Mouse (Mus musculus): ENCODE results near the gene Tmem209.

DNA sequence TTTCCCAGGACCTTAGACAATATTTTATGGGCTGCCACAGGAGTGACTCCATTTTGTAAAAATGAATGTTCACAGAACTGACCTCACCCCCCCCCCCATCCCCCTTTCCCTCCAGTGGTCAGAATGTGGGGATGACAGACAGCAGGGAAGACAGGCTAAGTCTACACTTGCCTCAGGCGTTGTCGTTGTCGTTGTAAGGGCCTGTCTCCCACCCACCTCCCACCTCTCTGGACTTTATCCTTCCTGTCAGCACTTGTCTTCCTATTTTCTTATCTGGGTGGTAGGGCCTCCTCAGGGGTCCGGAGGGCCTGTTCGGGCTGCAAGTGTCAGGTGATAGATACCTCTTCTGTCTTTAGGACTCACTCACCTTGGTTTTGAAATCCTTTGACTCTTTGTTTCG, 32.7 kb upstream of the Tmem209 start:
- TF ChIP-seq CTCF (IDR thresholded peaks at IDR 0.05; ENCODE audit: insufficient read depth, low read length) (no peak), POLR2A (IDR thresholded peaks at IDR 0.05; ENCODE audit: borderline replicate concordance, extremely low read depth, low read depth, low read length) (no peak)
